In the genomic region with DNA sequence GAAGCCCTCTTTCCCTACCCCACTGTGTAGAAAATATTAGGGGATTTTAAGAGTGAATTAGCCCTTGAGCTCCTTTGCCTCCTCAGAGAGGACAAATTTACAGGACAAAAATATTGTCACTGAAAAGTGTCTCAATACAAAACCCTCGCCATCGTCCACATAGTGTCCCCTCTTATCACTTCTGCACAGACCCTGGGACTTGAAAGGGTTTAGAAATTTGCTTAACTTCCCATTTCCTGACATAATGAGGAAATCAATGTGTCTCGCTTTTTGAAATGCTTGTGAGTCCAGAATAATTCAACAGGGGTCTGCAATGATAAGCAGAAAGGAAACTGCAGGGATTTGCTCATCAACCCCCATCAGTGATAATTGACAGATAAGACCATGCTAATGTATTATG, we compare ENCODE assay signal across 23 mouse cellular contexts.
A peak's percentile ranks its signal among the peaks of the same experiment; 100 is the strongest.
DNase-seq lines count a peak whose midpoint lies in the region; ATAC-seq lines count a peak whose summit lies in the region.
"Had no signal": no experiment of that assay in that cellular context is flagged by ENCODE, and none has a peak within 500 bp of the region (broad histone marks: within the 10 kb centered on the region; RNA-seq: fewer than 3 reads in every experiment).

No protein-coding gene starts in this region.

- no peaks in the 10 kb centered on the region for H3K27me3 ChIP-seq in hindbrain, embryonic 14.5 days (ENCODE audit: control insufficient read depth, insufficient read depth, low read length)
- H3K27me3 ChIP-seq in hindbrain, embryonic 12.5 days: no peaks in the 10 kb centered on the region
- no peaks in the 10 kb centered on the region for H3K27me3 ChIP-seq in midbrain, embryonic 14.5 days (ENCODE audit: control insufficient read depth, insufficient read depth, low read length)
- H3K27me3 ChIP-seq in midbrain, embryonic 11.5 days (ENCODE audit: control insufficient read depth, insufficient read depth, low read length): no peaks in the 10 kb centered on the region
- no peaks in the 10 kb centered on the region for H3K27me3 ChIP-seq in midbrain, embryonic 16.5 days (ENCODE audit: control insufficient read depth, insufficient read depth, low read depth, low read length)
- H3K27me3 ChIP-seq: embryonic facial prominence, embryonic 13.5 days; embryonic facial prominence, embryonic 15.5 days; forebrain, embryonic 13.5 days; forebrain, embryonic 15.5 days had no signal

- H3K4me2 ChIP-seq in hindbrain, embryonic 14.5 days (replicated peaks): no peak overlapping the region
- no peak overlapping the region for H3K4me2 ChIP-seq in hindbrain, embryonic 12.5 days (replicated peaks)
- H3K4me2 ChIP-seq in midbrain, embryonic 14.5 days (ENCODE audit: low read length): no peak overlapping the region
- H3K4me2 ChIP-seq in midbrain, embryonic 11.5 days: no peak overlapping the region
- H3K4me2 ChIP-seq in midbrain, embryonic 16.5 days (ENCODE audit: low read length): no peak overlapping the region
- H3K4me2 ChIP-seq: embryonic facial prominence, embryonic 13.5 days; embryonic facial prominence, embryonic 15.5 days; forebrain, embryonic 13.5 days; forebrain, embryonic 15.5 days had no signal

- H3K27ac ChIP-seq in hindbrain, embryonic 14.5 days: no peak overlapping the region
- no peak overlapping the region for H3K27ac ChIP-seq in hindbrain, embryonic 12.5 days
- H3K27ac ChIP-seq in midbrain, embryonic 14.5 days (replicated peaks; ENCODE audit: low read depth, low read length): no peak overlapping the region
- no peak overlapping the region for H3K27ac ChIP-seq in midbrain, embryonic 11.5 days (ENCODE audit: low read depth, low read length)
- H3K27ac ChIP-seq in midbrain, embryonic 16.5 days (ENCODE audit: low read length): no peak overlapping the region
- H3K27ac ChIP-seq: embryonic facial prominence, embryonic 13.5 days; embryonic facial prominence, embryonic 15.5 days; forebrain, embryonic 13.5 days; forebrain, embryonic 15.5 days had no signal

- ATAC-seq in hindbrain, embryonic 14.5 days (ENCODE audit: low FRiP score): no peak
- ATAC-seq in hindbrain, embryonic 12.5 days (ENCODE audit: low FRiP score): no peak
- ATAC-seq in midbrain, embryonic 14.5 days (ENCODE audit: low FRiP score, low TSS enrichment): 0 out of 2 replicates have a peak, but pooled peaks have one; percentile 11
- ATAC-seq in midbrain, embryonic 11.5 days (ENCODE audit: low FRiP score): no peak; the same call in 1 of the 2 replicates
- peak; percentile 58; the same call in 1 of the 2 replicates for ATAC-seq in midbrain, embryonic 16.5 days
- ATAC-seq: forebrain, embryonic 13.5 days; forebrain, embryonic 15.5 days; forebrain, postnatal 0 days had no signal

- no peak overlapping the region for H3K9ac ChIP-seq in hindbrain, embryonic 14.5 days
- no peak overlapping the region for H3K9ac ChIP-seq in hindbrain, embryonic 12.5 days
- no peak overlapping the region for H3K9ac ChIP-seq in midbrain, embryonic 14.5 days (replicated peaks; ENCODE audit: low read length)
- no peak overlapping the region for H3K9ac ChIP-seq in midbrain, embryonic 11.5 days (ENCODE audit: low read length)
- H3K9ac ChIP-seq in midbrain, embryonic 16.5 days (ENCODE audit: low read depth, low read length): no peak overlapping the region
- H3K9ac ChIP-seq: embryonic facial prominence, embryonic 13.5 days; embryonic facial prominence, embryonic 15.5 days; forebrain, embryonic 13.5 days; forebrain, embryonic 15.5 days; forebrain, postnatal 0 days had no signal

- H3K36me3 ChIP-seq in hindbrain, embryonic 14.5 days (replicated peaks; ENCODE audit: control insufficient read depth, insufficient read depth): no peaks in the 10 kb centered on the region
- no peaks in the 10 kb centered on the region for H3K36me3 ChIP-seq in hindbrain, embryonic 12.5 days
- no peaks in the 10 kb centered on the region for H3K36me3 ChIP-seq in midbrain, embryonic 14.5 days (ENCODE audit: control insufficient read depth, insufficient read depth, low read length)
- H3K36me3 ChIP-seq in midbrain, embryonic 11.5 days (ENCODE audit: control insufficient read depth, insufficient read depth, low read length): no peaks in the 10 kb centered on the region
- H3K36me3 ChIP-seq in midbrain, embryonic 16.5 days (ENCODE audit: control insufficient read depth, insufficient read depth, low read length): no peaks in the 10 kb centered on the region
- H3K36me3 ChIP-seq: embryonic facial prominence, embryonic 13.5 days; embryonic facial prominence, embryonic 15.5 days; forebrain, embryonic 15.5 days had no signal

- peak; percentile 22 for DNase-seq in hindbrain, embryonic 14.5 days (ENCODE audit: low spot score)
- peak; percentile 44 for DNase-seq in midbrain, embryonic 14.5 days
- DNase-seq in midbrain, embryonic 11.5 days (ENCODE audit: low spot score, missing footprints): no peak
- DNase-seq in 416B (ENCODE audit: low read depth): peak; percentile 3
- no peak for DNase-seq in adrenal gland, postnatal 25 days
- DNase-seq: adrenal gland, adult 2 months; adrenal gland, postnatal 10 days; adrenal gland, postnatal 36 days; cerebellum, adult 11 months; cerebellum, adult 18-20 months; cerebellum, adult 8-10 months; cerebellum, adult 9-11 months; cerebellum, postnatal 14 days; cerebellum, postnatal 36 days; embryo, embryonic 11 days; forebrain, postnatal 0 days had no signal

- no peaks in the 10 kb centered on the region for H3K9me3 ChIP-seq in hindbrain, embryonic 14.5 days (ENCODE audit: control insufficient read depth, low read length)
- H3K9me3 ChIP-seq in hindbrain, embryonic 12.5 days (replicated peaks): no peaks in the 10 kb centered on the region
- no peaks in the 10 kb centered on the region for H3K9me3 ChIP-seq in midbrain, embryonic 14.5 days (ENCODE audit: control insufficient read depth, low read length)
- H3K9me3 ChIP-seq in midbrain, embryonic 11.5 days (ENCODE audit: control insufficient read depth, low read length): no peaks in the 10 kb centered on the region
- H3K9me3 ChIP-seq in midbrain, embryonic 16.5 days (replicated peaks; ENCODE audit: control insufficient read depth, low read length, poor library complexity, severe bottlenecking): no peaks in the 10 kb centered on the region
- H3K9me3 ChIP-seq: embryonic facial prominence, embryonic 13.5 days; embryonic facial prominence, embryonic 15.5 days; forebrain, embryonic 13.5 days; forebrain, embryonic 15.5 days had no signal

- WGBS in hindbrain, embryonic 14.5 days: 69% methylated on average over 3 of the region's 3 CpGs
- 68% methylated on average over 3 of the region's 3 CpGs for WGBS in hindbrain, embryonic 12.5 days
- 58% methylated on average over 3 of the region's 3 CpGs for WGBS in midbrain, embryonic 14.5 days
- WGBS in midbrain, embryonic 11.5 days: 79% methylated on average over 3 of the region's 3 CpGs
- 61% methylated on average over 3 of the region's 3 CpGs for WGBS in midbrain, embryonic 16.5 days

- H3K4me3 ChIP-seq in hindbrain, embryonic 14.5 days (replicated peaks; ENCODE audit: low read length): no peak overlapping the region
- no peak overlapping the region for H3K4me3 ChIP-seq in hindbrain, embryonic 12.5 days
- H3K4me3 ChIP-seq in midbrain, embryonic 14.5 days (replicated peaks; ENCODE audit: low read depth, low read length): no peak overlapping the region
- H3K4me3 ChIP-seq in midbrain, embryonic 11.5 days (ENCODE audit: low read depth, low read length): no peak overlapping the region
- no peak overlapping the region for H3K4me3 ChIP-seq in midbrain, embryonic 16.5 days (ENCODE audit: low read depth, low read length)
- H3K4me3 ChIP-seq: embryonic facial prominence, embryonic 13.5 days; embryonic facial prominence, embryonic 15.5 days; erythroblast, embryonic 14.5 days; forebrain, embryonic 13.5 days; forebrain, embryonic 15.5 days had no signal

- no peaks in the 10 kb centered on the region for H3K4me1 ChIP-seq in hindbrain, embryonic 14.5 days (replicated peaks; ENCODE audit: control insufficient read depth, insufficient read depth, low read length)
- no peaks in the 10 kb centered on the region for H3K4me1 ChIP-seq in hindbrain, embryonic 12.5 days
- H3K4me1 ChIP-seq in midbrain, embryonic 14.5 days (ENCODE audit: control insufficient read depth, insufficient read depth, low read length): no peaks in the 10 kb centered on the region
- no peaks in the 10 kb centered on the region for H3K4me1 ChIP-seq in midbrain, embryonic 11.5 days (ENCODE audit: control insufficient read depth, insufficient read depth, low read length)
- no peaks in the 10 kb centered on the region for H3K4me1 ChIP-seq in midbrain, embryonic 16.5 days (ENCODE audit: control insufficient read depth, insufficient read depth, low read length)
- H3K4me1 ChIP-seq: embryonic facial prominence, embryonic 13.5 days; embryonic facial prominence, embryonic 15.5 days; forebrain, embryonic 13.5 days; forebrain, embryonic 15.5 days had no signal

Comparison
In these comparisons a context has a peak if more than half of its experiments do, and no peak if none do; other contexts are left out.
1. ATAC-seq: peak in midbrain, embryonic 14.5 days (single experiment) and midbrain, embryonic 16.5 days (single experiment); none in hindbrain, embryonic 14.5 days (single experiment), hindbrain, embryonic 12.5 days (single experiment) and midbrain, embryonic 11.5 days (single experiment).
2. DNase-seq: peak in hindbrain, embryonic 14.5 days (single experiment), midbrain, embryonic 14.5 days (single experiment) and 416B (single experiment); none in midbrain, embryonic 11.5 days (single experiment) and adrenal gland, postnatal 25 days (single experiment).